Mouse (Mus musculus) E14TG2a.4 (cell line): ENCODE measurements around the gene Bbs12.

Experiments used
- H3K27me3 ChIP-seq: 2 replicates; pipeline ENCODE4 v1.6.1; 2014; ENCODE audit warnings: low read length, control low read depth; ENCODE audit not compliant: insufficient read depth
- H3K36me3 ChIP-seq: 2 replicates; pipeline ENCODE4 v1.6.1; 2014; ENCODE audit warnings: low read length, control low read depth; ENCODE audit not compliant: insufficient read depth
- H3K4me1 ChIP-seq: replicated peaks from 2 replicates; pipeline ENCODE4 v1.6.1; 2014; ENCODE audit warnings: low read depth, low read length, control low read depth
- H3K4me3 ChIP-seq: replicated peaks from 2 replicates; pipeline ENCODE4 v1.5.1; 2014; ENCODE audit warnings: mild to moderate bottlenecking, low read length
- H3K9me3 ChIP-seq: 2 replicates; pipeline ENCODE4 v1.6.1; 2014; ENCODE audit warnings: low read length, control low read depth
- CTCF ChIP-seq: conservative IDR thresholded peaks from 2 replicates; pipeline ENCODE4 v1.5.1; 2014; ENCODE audit warnings: low read length
- NANOG ChIP-seq: IDR thresholded peaks from 2 replicates; pipeline ENCODE4 v1.6.1; 2014; ENCODE audit warnings: borderline replicate concordance, low read length, mixed read lengths
- POU5F1 ChIP-seq: IDR thresholded peaks from 2 replicates; pipeline ENCODE4 v1.6.1; 2014; ENCODE audit warnings: low read length, borderline replicate concordance

Gene Bbs12

GRCm38 (mm10) chr3:37360729-37361128 lies 48.4 kb downstream of the Bbs12 start:
- no peak overlapping the region for H3K4me3 ChIP-seq
- no peaks in the 10 kb centered on the region for H3K36me3 ChIP-seq
- H3K27me3 ChIP-seq = peaks cover 27% of the 10 kb centered on the region
- TF ChIP-seq NANOG = no peak
- no peak for TF ChIP-seq CTCF
- no peak for TF ChIP-seq POU5F1
- no peaks in the 10 kb centered on the region for H3K4me1 ChIP-seq
- H3K9me3 ChIP-seq = no peaks in the 10 kb centered on the region

GRCm38 (mm10) chr3:37365144-37365543 lies 52.8 kb downstream of the Bbs12 start:
- no peaks in the 10 kb centered on the region for H3K4me1 ChIP-seq
- no peaks in the 10 kb centered on the region for H3K36me3 ChIP-seq
- peaks cover 14% of the 10 kb centered on the region for H3K27me3 ChIP-seq
- H3K9me3 ChIP-seq = no peaks in the 10 kb centered on the region
- no peak for TF ChIP-seq NANOG
- no peak for TF ChIP-seq POU5F1
- no peak for TF ChIP-seq CTCF
- no peak overlapping the region for H3K4me3 ChIP-seq

GRCm38 (mm10) chr3:37365976-37366375 lies 53.6 kb downstream of the Bbs12 start:
- H3K36me3 ChIP-seq = no peaks in the 10 kb centered on the region
- H3K27me3 ChIP-seq = peaks cover 8% of the 10 kb centered on the region; the same call in 1 of the 2 replicates
- no peak overlapping the region for H3K4me3 ChIP-seq
- no peaks in the 10 kb centered on the region for H3K9me3 ChIP-seq
- no peaks in the 10 kb centered on the region for H3K4me1 ChIP-seq
- TF ChIP-seq CTCF = no peak
- TF ChIP-seq POU5F1 = no peak
- TF ChIP-seq NANOG = no peak

GRCm38 (mm10) chr3:37366381-37367053 lies 54.2 kb downstream of the Bbs12 start:
- H3K4me1 ChIP-seq = no peaks in the 10 kb centered on the region
- 0 out of 2 replicates have a peak, but pooled peaks cover under 1% of the 10 kb centered on the region for H3K9me3 ChIP-seq
- TF ChIP-seq CTCF = no peak
- no peak for TF ChIP-seq POU5F1
- TF ChIP-seq NANOG = no peak
- no peak overlapping the region for H3K4me3 ChIP-seq
- peaks cover 8% of the 10 kb centered on the region; the same call in 1 of the 2 replicates for H3K27me3 ChIP-seq
- H3K36me3 ChIP-seq = no peaks in the 10 kb centered on the region

- Histone ChIP-seq H3K9me3 (peaks cover 5% of the 10 kb centered on the region; the same call in 1 of the 2 replicates), H3K36me3 (no peaks in the 10 kb centered on the region), H3K4me3 (no peak overlapping the region), H3K27me3 (peaks cover 6% of the 10 kb centered on the region; the same call in 1 of the 2 replicates), H3K4me1 (no peaks in the 10 kb centered on the region)
- no peak for TF ChIP-seq CTCF
- no peak for TF ChIP-seq NANOG
- no peak for TF ChIP-seq POU5F1
Observed at GRCm38 (mm10) chr3:37370407-37370806, 58.1 kb downstream of the Bbs12 start.
